Mouse (Mus musculus) midbrain, embryonic 11.5 days (tissue): ENCODE data around the gene Stxbp6. TPM values are rescaled to one million over a fixed set of nuclear protein-coding genes. Genes with fewer than 3 reads are reported as not detected.

Experiments
- ATAC-seq: fragments of 200-750 bp; cut with Nextera tagmentation; 2 replicates; pipeline ENCODE4 v1.8.0; 2017; ENCODE audit warnings: moderate TSS enrichment, moderate library complexity; ENCODE audit not compliant: low FRiP score
- DNase-seq: peaks from one replicate; pipeline ENCODE4 v3.0.0; 2015; ENCODE audit warnings: low spot score; ENCODE audit errors: missing footprints
- H3K27ac ChIP-seq: fragments of 300-500 bp; sonication (generic); 2 replicates; pipeline ENCODE4 v1.5.1; 2014; ENCODE audit warnings: low read depth, low read length
- H3K27me3 ChIP-seq: fragments of 300-500 bp; sonication (generic); 2 replicates; pipeline ENCODE4 v1.6.1; 2014; ENCODE audit warnings: mild to moderate bottlenecking, low read length, moderate library complexity, mixed read lengths; ENCODE audit not compliant: control insufficient read depth, insufficient read depth
- H3K36me3 ChIP-seq: fragments of 300-500 bp; sonication (generic); 2 replicates; pipeline ENCODE4 v1.6.1; 2014; ENCODE audit warnings: mild to moderate bottlenecking, low read length, moderate library complexity, mixed read lengths; ENCODE audit not compliant: control insufficient read depth, insufficient read depth
- H3K4me1 ChIP-seq: fragments of 300-500 bp; sonication (generic); 2 replicates; pipeline ENCODE4 v1.6.1; 2014; ENCODE audit warnings: low read length; ENCODE audit not compliant: control insufficient read depth, insufficient read depth
- H3K4me2 ChIP-seq: fragments of 300-500 bp; sonication (generic); 2 replicates; pipeline ENCODE4 v1.6.1; 2014; ENCODE audit warnings: mild to moderate bottlenecking, moderate library complexity
- H3K4me3 ChIP-seq: fragments of 300-500 bp; sonication (generic); 2 replicates; pipeline ENCODE4 v1.5.1; 2014; ENCODE audit warnings: low read depth, low read length
- H3K9ac ChIP-seq: fragments of 300-500 bp; sonication (generic); 2 replicates; pipeline ENCODE4 v1.6.1; 2014; ENCODE audit warnings: low read length
- H3K9me3 ChIP-seq: fragments of 300-500 bp; sonication (generic); 2 replicates; pipeline ENCODE4 v1.6.1; 2016; ENCODE audit warnings: low read length; ENCODE audit not compliant: control insufficient read depth
- WGBS: fragments of 180-500 bp; shearing (Covaris S2); extraction: QIAGEN DNeasy Blood & Tissue Kit; methylation state at CpG from one replicate; pipeline ENCODE4 v1.1.7; 2014; 5-methylcytosine and 5-hydroxymethylcytosine counted together
- polyA plus RNA-seq: library from polyadenylated mRNA; unstranded; fragments of >200 nt; fragmentation: Nextera tagmentation; extraction: Ambion mirVana; gene quantifications from 2 replicates; pipeline ENCODE4 v1.2.1, GENCODE M21; 2014

Stxbp6 gene
- polyA plus RNA-seq, 1 experiment from 2014 or later, result 21.3 TPM

- DNase-seq (peak; percentile 85), ATAC-seq (no peak)
- Histone ChIP-seq H3K4me3 (no peak overlapping the region), H3K4me1 (peaks cover 3% of the 10 kb centered on the region), H3K36me3 (no peaks in the 10 kb centered on the region), H3K9me3 (no peaks in the 10 kb centered on the region), H3K27me3 (no peaks in the 10 kb centered on the region), H3K4me2 (no peak overlapping the region; the same call in 1 of the 2 replicates), H3K9ac (no peak overlapping the region), H3K27ac (no peak overlapping the region)
- 75% methylated on average over 11 of the region's 11 CpGs for WGBS
These were observed 1.1 kb upstream of the Stxbp6 start for GRCm38 (mm10) chr12:45075631-45076030.

DNA sequence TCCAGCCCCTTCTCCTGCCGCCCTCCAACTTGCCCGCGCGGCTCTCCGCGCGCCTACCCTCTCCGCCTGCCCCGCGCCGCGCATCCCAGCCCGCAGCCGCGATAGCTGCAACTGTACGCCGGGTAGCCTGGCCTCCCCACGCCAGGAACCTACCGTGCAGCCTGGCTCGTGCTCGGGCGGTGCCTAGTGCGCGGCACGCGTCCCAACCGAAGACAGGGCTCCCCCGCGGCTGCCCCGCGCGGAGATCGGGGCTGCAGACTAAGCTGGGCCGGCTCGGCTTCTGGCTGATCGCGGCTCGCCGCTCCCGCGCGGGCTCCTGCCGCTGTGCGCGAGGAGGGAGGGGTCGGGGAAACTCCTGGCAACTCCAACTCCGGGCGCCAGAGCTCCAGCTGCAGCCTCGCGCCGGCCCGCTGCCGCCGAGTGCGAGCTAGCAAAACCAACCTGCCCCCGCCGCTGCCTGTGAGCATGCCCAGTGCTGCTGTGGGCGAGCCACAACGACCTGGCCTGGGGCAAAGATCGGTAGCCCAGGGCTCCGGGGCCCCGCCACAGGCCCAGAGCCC is 387 bp downstream of the Stxbp6 start:
- H3K27me3 ChIP-seq, result no peaks in the 10 kb centered on the region
- peak overlapping the region; percentile 86 for H3K9ac ChIP-seq
- H3K36me3 ChIP-seq, result no peaks in the 10 kb centered on the region
- ATAC-seq (peak; percentile 90), DNase-seq (peak; percentile 97)
- H3K27ac ChIP-seq, result peak overlapping the region; percentile 79
- no peaks in the 10 kb centered on the region for H3K9me3 ChIP-seq
- H3K4me2 ChIP-seq, result peak overlapping the region; percentile 91
- peaks cover 3% of the 10 kb centered on the region for H3K4me1 ChIP-seq
- H3K4me3 ChIP-seq, result peak overlapping the region; percentile 76
- under 1% methylated on average over 57 of the region's 62 CpGs for WGBS

GRCm38 (mm10) chr12:45073331-45074041 is 1.0 kb downstream of the Stxbp6 start:
- DNase-seq, result peak; percentile 96
- peak overlapping the region; percentile 91 for H3K4me2 ChIP-seq
- WGBS, result under 1% methylated on average over 28 of the region's 28 CpGs

DNA sequence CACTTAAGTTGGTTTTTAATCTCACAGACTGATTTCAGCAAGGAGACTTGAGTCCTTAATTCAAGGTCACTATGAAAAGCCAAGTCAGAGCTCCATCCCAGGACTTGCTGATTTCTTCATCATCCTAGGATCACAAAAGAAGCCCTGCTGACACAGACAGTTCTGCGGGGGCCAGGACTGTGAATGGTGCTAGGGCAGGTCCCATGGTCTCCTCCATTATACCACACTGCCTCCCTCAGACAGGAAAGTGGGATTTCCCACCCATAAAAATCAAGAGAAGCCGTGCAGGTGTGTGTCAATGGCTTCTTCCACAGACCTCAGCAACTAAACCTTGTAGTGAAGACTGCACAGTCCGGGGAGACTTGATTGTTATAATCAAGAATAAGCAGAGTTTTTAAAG is 2.3 kb downstream of the Stxbp6 start:
- DNase-seq, result no peak
- Histone ChIP-seq H3K4me2 (peak overlapping the region; percentile 91), H3K27me3 (no peaks in the 10 kb centered on the region), H3K9ac (no peak overlapping the region), H3K4me3 (no peak overlapping the region), H3K27ac (no peak overlapping the region), H3K36me3 (no peaks in the 10 kb centered on the region), H3K4me1 (peaks cover 3% of the 10 kb centered on the region), H3K9me3 (no peaks in the 10 kb centered on the region)
- 53% methylated on average over 3 of the region's 3 CpGs for WGBS
- ATAC-seq, result no peak

More at GRCm38 (mm10) chr12:45073331-45074041, 1.0 kb downstream of the Stxbp6 start:
- Histone ChIP-seq H3K4me3 (peak overlapping the region; percentile 76), H3K9me3 (no peaks in the 10 kb centered on the region), H3K27me3 (no peaks in the 10 kb centered on the region), H3K4me1 (peaks cover 3% of the 10 kb centered on the region), H3K27ac (peak overlapping the region; percentile 79), H3K9ac (peak overlapping the region; percentile 86), H3K36me3 (no peaks in the 10 kb centered on the region)
- ATAC-seq, result peak; percentile 28

GRCm38 (mm10) chr12:45070186-45070585 is 4.3 kb downstream of the Stxbp6 start:
- H3K4me2 ChIP-seq, result no peak overlapping the region
- WGBS, result 69% methylated on average over 9 of the region's 9 CpGs

GRCm38 (mm10) chr12:45068145-45068754 is 6.3 kb downstream of the Stxbp6 start:
- Histone ChIP-seq H3K9me3 (no peaks in the 10 kb centered on the region), H3K27ac (no peak overlapping the region; the same call in 1 of the 2 replicates), H3K27me3 (no peaks in the 10 kb centered on the region), H3K4me3 (no peak overlapping the region), H3K4me2 (no peak overlapping the region), H3K36me3 (no peaks in the 10 kb centered on the region), H3K9ac (no peak overlapping the region), H3K4me1 (0 out of 2 replicates have a peak, but pooled peaks cover 3% of the 10 kb centered on the region)
- ATAC-seq, result no peak
- 75% methylated on average over 6 of the region's 6 CpGs for WGBS
- peak; percentile 53 for DNase-seq

More at GRCm38 (mm10) chr12:45070186-45070585, 4.3 kb downstream of the Stxbp6 start:
- no peaks in the 10 kb centered on the region for H3K36me3 ChIP-seq
- H3K9ac ChIP-seq, result no peak overlapping the region
- no peaks in the 10 kb centered on the region for H3K9me3 ChIP-seq
- DNase-seq (peak; percentile 77), ATAC-seq (no peak)
- no peaks in the 10 kb centered on the region for H3K27me3 ChIP-seq
- H3K4me1 ChIP-seq, result peaks cover 3% of the 10 kb centered on the region; the same call in 1 of the 2 replicates
- no peak overlapping the region for H3K4me3 ChIP-seq
- H3K27ac ChIP-seq, result no peak overlapping the region

- Histone ChIP-seq H3K27ac (no peak overlapping the region; the same call in 1 of the 2 replicates), H3K9me3 (no peaks in the 10 kb centered on the region), H3K4me3 (no peak overlapping the region), H3K4me2 (no peak overlapping the region; the same call in 1 of the 2 replicates), H3K36me3 (no peaks in the 10 kb centered on the region), H3K9ac (no peak overlapping the region), H3K4me1 (no peaks in the 10 kb centered on the region), H3K27me3 (no peaks in the 10 kb centered on the region)
- DNase-seq, result peak; percentile 85
- 33% methylated on average over 3 of the region's 3 CpGs for WGBS
- ATAC-seq, result no peak; the same call in 1 of the 2 replicates
These were observed 6.8 kb downstream of the Stxbp6 start for GRCm38 (mm10) chr12:45067686-45068085.

DNA sequence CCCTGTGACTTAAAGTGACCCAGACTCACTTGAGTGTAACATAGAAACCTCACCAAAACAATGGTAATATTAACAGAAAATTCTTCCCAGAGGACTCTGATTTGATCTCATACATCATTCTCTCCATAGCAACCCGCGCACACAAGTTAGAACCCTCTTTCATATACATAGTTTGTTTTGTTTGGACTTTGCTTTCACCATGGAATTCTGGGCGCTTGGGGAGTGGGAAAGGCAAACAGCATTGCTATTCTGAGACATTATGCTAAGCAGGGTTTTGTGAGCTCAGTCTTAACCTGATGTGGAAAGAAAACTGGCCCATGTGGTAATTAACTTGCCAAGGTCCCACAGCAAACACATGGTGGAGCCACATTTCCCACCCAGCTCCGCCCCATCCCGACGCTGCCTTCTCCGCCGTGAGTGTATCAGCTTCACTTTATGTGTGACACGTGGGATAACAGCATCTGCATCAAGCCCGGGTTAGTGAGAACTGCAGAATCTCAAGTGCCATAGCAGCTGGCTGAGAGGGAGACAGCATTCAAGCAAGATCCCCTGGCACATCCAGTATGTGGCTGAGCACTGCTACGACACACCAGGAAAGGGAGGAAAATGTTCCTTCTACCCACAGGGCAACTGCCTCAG is 7.3 kb downstream of the Stxbp6 start:
- Histone ChIP-seq H3K4me1 (no peaks in the 10 kb centered on the region), H3K27ac (no peak overlapping the region; the same call in 1 of the 2 replicates), H3K4me2 (no peak overlapping the region; the same call in 1 of the 2 replicates), H3K27me3 (no peaks in the 10 kb centered on the region), H3K9ac (no peak overlapping the region), H3K9me3 (no peaks in the 10 kb centered on the region), H3K36me3 (no peaks in the 10 kb centered on the region), H3K4me3 (no peak overlapping the region)
- DNase-seq (peak; percentile 87), ATAC-seq (peak; percentile 85)
- WGBS, result 38% methylated on average over 11 of the region's 11 CpGs
